Mouse (Mus musculus) v-Abl transformed pro-B cells (cell line): ENCODE results near the gene Cyp2j7.
"Not testable (repeated sequence)": the region's sequence is repeated elsewhere in the genome, so short reads cannot be mapped to it uniquely, and the experiment has no call there.

Source experiments
- in situ Hi-C, 2 experiments: fragments of 400-800 bp; cut with MboI; formaldehyde crosslinking; loops; one replicate each; pipeline ENCODE4 v1.15.1; 2025; ENCODE audit not compliant: unreplicated experiment in 2 of 2

Cyp2j7 gene

GRCm38 (mm10) chr4:96236559-96236958, at the start of gene Cyp2j7:
Gene Cyp2j7 (minus strand): TSS chr4:96236659.
- in situ Hi-C loops, result no loop called here

GRCm38 (mm10) chr4:96276896-96277295, 40.4 kb upstream of the Cyp2j7 start:
- in situ Hi-C loops, result not testable (repeated sequence)

- in situ Hi-C loops, result no loop called here
These were observed 37.4 kb upstream of the Cyp2j7 start for GRCm38 (mm10) chr4:96273907-96274306.

GRCm38 (mm10) chr4:96196701-96197100, 39.8 kb downstream of the Cyp2j7 start:
- in situ Hi-C loops, result no loop called here

- in situ Hi-C loops, result not testable (repeated sequence)
These were observed 47.1 kb downstream of the Cyp2j7 start for GRCm38 (mm10) chr4:96189321-96189720.

- in situ Hi-C loops, result not testable (repeated sequence)
These were observed 47.8 kb downstream of the Cyp2j7 start for GRCm38 (mm10) chr4:96188671-96189070.

GRCm38 (mm10) chr4:96188146-96188545, 48.3 kb downstream of the Cyp2j7 start:
- in situ Hi-C loops, result not testable (repeated sequence)

- in situ Hi-C loops, result not testable (repeated sequence)
These were observed 51.7 kb downstream of the Cyp2j7 start for GRCm38 (mm10) chr4:96184716-96185115.

GRCm38 (mm10) chr4:96162839-96163238, 73.6 kb downstream of the Cyp2j7 start:
- in situ Hi-C loops, result no loop called here

- in situ Hi-C loops, result no loop called here
These were observed 74.9 kb downstream of the Cyp2j7 start for GRCm38 (mm10) chr4:96161575-96161974.
